Mouse (Mus musculus) adipocyte (in vitro differentiated cells): ENCODE data around the gene Aqp2.

ENCODE experiments used
- DNase-seq: peaks from one replicate; pipeline ENCODE4 v3.0.0-alpha.2; 2016; ENCODE audit warnings: low spot score

The Aqp2 gene

DNA sequence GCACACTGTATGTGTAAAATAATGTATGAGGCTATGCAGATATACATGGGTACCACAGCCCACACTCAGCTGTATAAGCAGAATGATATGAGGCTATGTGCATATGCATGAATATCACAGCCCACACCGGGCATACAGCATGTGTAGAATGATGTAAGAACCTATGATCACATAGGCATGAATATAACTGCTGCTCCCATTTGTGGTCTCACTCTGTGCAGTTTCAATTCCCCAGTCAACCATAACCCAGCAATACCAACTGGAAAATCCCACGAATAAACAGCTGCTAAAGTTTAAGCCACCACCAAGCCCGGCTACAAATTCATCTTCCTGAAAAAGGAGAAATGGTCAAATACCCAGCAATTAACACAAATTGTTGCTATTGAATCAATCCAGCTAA is 39.7 kb downstream of the Aqp2 start:
- no peak for DNase-seq

DNA sequence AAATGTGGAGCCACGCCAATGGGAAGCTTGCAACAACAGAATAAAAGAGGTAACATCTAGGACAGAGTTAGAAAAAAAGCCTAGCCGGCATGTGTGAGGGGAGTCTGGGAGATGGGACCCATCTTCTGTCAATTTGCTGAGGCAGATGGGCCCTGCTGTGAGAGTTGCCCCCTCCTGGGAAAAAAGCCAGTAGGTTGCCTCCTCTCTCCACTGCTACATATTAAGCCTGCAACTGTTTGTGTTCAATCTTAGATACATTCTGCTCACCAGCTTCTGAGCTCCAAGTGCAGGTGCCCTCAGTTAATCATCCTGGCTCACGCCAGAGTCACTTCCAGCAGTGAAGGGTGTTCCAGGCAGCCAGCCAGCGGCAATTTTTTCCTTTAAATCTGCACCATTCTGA is 41.0 kb downstream of the Aqp2 start:
- DNase-seq: no peak

- no peak for DNase-seq
Measured at GRCm38 (mm10) chr15:99622063-99622462, 43.2 kb downstream of the Aqp2 start.

DNA sequence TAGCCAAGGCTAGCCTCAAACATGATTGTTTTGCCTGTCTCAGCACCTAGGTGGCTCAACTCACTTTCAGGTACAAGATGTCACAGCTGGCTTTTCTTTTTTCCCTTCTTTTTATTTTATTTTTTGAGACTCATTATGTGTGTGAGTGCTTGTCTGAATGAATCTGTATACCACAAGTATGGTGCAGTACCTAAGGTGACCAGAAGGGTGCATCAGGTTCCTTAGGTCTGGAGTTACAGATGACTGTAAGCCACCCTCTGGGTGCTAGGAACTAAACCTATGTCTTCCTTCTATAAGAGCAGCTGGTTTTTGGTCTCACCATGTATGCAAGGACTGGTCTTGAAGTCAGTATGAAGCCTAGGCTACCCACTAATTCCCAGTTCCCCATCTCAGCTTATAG is 52.8 kb downstream of the Aqp2 start:
- no peak for DNase-seq
